Mouse (Mus musculus) CD8-positive naive resting alpha-beta T cell, adult 2 months (primary cell): ENCODE results near the gene Olfr806.

Experiments used
- DNase-seq, 2 experiments: peaks; one replicate each; pipeline ENCODE4 v3.0.0; 2022; ENCODE audit warnings: low read depth in 2 of 2, low spot score in 2 of 2

Olfr806 gene

DNA sequence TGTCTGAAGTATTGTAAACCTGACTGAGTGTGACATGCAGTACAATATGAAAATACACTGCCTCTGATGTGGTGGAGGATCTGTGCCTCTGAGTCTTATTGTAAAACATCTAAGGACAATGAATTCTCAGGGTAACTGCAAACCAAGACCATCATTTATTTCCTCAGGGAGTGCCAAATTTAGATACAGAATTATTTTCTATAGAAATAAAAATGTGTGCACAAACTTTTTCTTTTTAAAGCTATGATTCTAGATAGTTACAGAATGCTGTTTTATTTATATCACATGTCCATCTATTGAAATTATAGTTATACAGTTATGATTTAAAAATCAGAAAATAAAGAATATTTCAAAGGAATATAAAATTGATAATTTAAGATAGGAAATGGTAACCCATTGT, at the start of gene Olfr806:
TSS of gene Olfr806 (minus strand) at position 101 of the 400 bp plus-strand sequence.
- no peak for DNase-seq

DNA sequence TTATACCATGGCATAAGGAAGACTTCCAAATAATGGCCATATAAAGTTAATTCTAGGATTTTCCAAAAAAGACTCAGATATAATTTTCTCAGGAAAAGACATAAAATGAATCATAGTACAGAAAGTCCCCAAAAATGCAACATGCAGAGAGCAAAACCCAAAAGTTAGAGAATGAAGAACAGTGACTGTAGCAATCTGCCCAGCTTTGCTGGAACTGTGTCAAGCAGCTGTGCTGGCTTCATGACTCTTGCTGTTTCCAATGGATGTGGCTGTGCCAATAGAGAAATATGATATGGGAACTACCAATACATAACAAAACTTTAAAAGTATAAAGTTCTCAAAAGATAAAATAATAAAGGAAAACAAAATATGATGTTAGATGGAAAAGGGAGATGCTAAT, 36.4 kb upstream of the Olfr806 start:
- no peak for DNase-seq

DNA sequence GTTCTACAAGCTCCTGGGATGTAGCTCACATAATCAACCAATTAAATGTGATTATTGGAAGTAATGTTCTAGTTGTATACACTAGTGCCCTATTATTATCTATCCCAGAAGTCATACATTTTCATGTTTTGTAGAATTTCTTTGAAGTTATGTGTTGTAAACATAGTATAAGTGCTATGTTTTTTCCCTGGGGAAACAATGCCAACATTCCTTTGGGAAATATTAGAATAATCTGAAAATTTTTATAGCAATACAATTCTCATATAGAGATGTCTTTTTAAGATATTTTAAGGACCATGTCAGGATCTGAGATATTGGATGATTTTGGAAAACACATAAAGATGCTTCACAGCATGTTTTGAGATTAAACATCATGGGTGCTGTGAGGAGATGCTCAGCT, 32.6 kb upstream of the Olfr806 start, which contains the start of gene Olfr809:
TSS of gene Olfr809 (plus strand) at position 301 of the 400 bp plus-strand sequence.
- DNase-seq = no peak

DNA sequence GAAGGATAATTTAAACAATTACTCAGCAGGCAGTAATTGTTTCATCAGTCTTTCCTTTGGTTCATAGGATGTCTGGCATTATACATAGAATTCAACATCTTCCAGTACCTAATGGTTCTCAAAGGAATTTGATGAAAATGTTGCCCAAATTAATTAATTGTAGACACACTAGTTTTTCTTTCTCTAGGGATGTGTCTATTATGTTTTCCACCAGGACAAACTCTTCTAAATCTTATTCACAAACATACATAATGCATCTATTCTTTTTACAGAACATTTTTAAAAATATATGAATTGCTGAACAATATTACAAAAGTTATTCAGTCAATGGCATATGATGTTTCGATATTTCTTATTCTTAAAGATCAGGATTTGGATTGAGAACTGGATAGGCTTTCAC, 23.5 kb upstream of the Olfr806 start, which contains the start of gene Olfr808:
TSS of gene Olfr808 (plus strand) at position 301 of the 400 bp plus-strand sequence.
- no peak for DNase-seq

DNA sequence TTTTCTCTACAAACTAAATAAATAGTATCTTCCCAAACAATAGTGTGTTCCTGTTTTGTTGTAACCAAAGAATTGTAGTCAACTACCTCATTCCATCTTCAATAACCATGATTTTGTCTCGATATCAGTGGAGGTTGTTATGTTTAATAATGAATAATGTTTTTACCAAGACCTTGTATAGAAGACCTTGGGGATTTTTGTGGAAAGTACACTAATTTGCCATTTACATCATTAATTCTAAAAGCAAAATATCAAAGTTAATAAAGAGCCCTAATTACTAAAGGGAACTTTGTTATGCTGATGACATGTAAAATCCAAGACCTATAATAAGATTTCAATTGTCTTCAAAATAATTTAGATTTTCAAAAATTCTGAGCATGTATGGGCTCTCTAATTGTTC, 16.0 kb upstream of the Olfr806 start, which contains the start of gene Olfr807:
TSS of gene Olfr807 (minus strand) at position 101 of the 400 bp plus-strand sequence.
- DNase-seq = no peak

DNA sequence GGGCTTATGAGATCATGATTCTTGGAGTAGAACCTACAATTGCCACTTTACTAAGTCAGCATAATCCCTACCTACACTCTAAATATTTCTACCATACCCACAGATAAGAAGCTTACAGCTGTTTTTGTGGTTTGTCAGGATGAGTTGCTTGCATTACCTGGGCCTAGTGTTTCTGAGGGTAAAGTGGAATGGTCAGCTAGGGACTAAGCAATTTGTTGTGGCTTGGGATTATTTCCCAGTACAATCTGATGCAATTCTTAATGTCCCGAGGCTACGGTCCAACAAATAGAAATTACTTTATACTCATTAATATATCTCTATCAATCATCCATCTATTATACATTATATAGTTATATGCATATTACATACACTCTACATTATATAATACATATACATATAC, 12.4 kb downstream of the Olfr806 start, which contains the start of gene Olfr805:
TSS of gene Olfr805 (minus strand) at position 101 of the 400 bp plus-strand sequence.
- DNase-seq = no peak

DNA sequence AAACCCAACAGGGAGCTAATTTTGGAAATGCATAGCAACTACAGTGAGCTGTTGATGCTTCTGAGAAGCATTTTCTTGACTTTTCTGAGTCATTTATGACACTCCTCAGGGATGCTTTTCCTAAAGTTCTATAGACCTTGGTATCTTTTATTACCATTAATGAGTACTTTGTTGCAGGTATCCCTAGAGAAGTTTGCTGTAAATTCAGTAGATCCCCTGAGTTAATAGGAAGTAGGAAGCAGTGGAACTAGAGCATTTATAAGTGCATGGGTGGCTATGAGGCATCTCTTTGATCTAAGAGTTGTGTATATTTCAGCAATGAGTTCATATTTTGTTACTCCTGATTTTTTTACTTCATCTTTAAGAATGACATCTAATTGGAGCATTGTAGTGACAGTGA, 38.8 kb downstream of the Olfr806 start, which contains the start of gene Olfr804:
TSS of gene Olfr804 (plus strand) at position 301 of the 400 bp plus-strand sequence.
- no peak for DNase-seq

DNA sequence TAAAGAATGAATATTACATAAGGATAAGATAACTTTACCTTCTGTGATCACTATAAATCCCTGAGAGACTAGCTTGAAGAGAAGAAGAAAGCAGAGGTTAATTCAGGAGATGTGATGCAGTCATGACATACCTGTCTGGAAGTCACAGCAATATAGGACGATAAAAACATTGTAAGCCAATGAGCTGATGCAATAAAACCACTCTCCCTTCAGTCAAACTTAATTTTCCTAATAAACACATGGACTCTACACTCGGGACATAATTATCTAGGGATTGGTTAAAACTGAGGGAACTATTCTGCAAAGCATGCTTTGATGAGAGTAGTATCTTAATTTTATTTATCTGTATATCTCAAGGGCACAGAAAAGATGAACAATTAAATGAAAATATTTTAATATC, 47.5 kb downstream of the Olfr806 start, which contains the start of gene Olfr803:
TSS of gene Olfr803 (minus strand) at position 101 of the 400 bp plus-strand sequence.
- DNase-seq = no peak

DNA sequence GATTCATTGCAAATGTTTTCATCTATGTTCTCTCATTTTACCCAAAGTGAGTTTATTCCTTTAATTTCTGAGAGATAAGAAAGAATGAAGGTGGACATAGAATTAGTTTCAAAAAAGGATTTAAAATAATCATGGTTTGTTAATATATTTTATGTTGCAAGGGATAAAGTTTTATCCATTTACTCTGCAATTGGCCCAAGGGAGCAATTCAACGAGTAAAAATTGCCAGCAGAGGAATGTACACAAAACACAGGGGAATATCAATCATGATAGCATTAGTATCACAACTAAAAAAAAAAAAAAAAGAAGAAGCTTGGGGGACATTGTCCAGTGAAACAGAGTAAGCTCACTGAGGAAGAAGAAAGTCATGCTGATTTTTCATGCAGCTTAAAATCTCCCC, 53.7 kb downstream of the Olfr806 start, which contains the start of gene Olfr802:
TSS of gene Olfr802 (minus strand) at position 101 of the 400 bp plus-strand sequence.
- DNase-seq = no peak
